Mouse (Mus musculus): ENCODE results near the gene Rassf5.
A peak's percentile ranks its signal among the peaks of the same experiment; 100 is the strongest.

The Rassf5 gene

DNA sequence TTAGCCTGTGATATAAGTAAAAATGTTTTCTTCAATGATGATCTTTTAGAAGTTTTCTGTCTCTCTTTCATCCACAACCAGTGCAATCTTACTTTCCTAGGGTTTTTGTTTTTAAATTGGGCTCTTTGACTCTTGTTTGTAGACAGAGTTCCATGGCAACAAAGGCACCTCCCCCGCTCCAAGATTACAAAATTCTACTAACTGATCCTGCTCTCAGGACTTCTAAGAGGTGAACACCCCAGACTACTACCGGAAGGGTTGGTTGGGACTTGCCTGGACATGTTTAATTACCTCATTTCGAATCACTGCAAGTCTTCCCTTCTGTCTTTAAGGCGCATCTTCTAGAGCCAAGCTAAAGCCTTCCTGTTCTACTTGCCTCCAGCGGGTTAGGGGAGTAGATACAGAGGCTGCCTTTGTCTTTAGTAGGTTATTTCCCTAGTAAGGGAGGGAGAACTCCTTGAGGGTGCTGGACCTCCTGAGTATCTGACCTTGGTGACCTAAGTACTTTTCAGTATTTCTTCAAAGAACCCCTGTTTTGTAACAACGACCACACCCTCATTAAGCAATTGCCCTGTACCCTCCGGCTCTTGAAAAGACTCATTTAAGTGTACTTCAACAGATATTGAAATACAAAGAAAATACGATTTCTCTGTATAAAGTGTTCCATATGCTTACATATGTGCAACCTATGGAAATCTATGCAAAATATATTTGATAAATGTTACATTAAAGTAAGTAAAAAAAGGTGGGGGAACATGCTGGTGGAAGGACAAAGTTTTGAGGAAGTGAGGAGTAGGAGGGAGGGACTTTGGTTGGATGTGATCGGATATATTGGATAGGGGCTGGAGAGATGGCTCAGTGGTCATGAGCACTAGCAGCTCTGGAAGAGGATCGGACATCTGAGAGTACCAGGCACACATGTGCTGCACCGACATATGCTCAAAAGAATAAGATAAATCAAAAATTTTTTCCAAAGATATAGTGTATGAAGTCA is 105.7 kb downstream of the Rassf5 start:
- DNase-seq (ENCODE audit: low spot score in 2 of 2): no peak

DNA sequence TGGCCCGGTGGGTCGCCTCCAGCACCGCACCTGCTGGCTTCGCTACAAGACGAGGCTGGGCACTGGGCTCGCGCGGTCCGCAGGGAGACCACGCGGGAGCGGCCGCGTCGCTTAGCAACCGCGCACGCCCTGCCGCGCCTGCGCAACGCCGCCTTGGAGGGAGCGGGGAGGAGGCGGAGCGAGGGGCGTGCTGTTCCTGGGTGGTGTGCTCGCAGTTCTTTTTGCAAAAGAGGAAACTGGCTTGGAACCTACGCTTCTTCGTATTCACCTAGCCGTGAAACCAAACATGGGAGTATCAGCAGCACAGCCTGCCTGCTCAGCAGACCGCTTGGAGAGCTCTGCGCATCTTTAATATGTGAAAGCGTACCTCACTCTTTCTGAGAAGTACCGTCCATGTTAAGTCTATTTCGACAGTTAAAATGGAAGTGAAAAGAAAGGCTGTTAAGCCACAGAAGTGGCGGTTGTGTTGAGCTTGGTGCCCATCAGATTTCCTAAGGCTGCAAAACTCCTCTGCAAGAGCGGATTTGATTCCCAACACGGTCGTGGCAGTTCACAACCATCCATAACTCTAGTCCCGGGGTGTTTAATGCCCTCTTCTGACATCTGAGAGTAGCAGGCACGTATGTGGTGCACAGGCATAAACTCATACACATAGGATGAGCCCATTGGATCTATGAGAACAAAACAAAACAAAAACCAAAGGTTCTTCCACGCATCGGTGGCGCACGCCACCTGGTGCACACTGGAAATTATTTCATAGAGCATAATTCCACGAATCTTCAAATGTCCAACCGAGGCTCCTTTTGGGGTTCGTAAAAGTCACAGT is 106.7 kb downstream of the Rassf5 start, which contains the start of gene Dyrk3:
TSS of gene Dyrk3 (minus strand) at position 150 of the 826 bp plus-strand sequence.
- DNase-seq (ENCODE audit: low spot score in 2 of 2): peak; percentile 93 to 96

DNA sequence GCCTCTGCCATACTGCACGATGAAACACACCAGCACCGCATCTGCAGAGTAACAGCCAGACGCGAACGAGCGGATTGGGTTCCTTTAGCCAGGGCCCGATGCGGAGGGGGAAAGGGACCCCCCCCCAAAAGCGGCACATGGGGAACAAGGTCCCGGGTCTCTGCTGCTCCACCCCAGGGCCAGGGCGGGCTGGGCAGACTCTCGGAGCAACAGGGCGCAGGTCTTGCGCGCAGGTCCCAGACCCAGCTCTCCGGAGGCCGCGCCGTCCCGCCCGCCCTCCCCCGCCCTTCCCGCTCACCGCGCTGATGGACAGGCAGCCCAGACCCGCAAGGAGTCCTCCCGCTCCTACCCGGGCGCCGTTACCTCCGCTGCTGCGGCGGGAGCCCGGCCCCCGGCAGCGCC is 107.3 kb downstream of the Rassf5 start:
- peak; percentile 43 to 79 for DNase-seq (ENCODE audit: low spot score in 2 of 2)

DNA sequence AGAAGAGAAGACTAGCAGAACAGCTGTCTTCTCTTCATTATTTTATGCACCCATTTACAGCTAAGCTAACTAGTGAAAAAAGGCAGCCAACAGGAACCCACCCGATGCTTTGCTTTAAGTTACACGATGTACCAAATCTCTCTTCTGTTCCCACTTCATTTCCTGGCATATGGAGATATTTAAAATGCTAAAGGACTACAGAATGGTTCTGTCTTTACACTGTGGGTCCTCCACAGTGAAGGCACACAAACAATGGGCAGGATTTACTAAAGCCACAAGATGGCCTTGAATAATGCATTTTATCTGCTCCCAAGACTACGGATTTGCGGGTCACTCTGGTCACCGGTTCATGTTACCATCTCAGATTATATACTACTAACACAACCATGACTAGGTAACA is 107.9 kb downstream of the Rassf5 start:
- no peak for DNase-seq (ENCODE audit: low spot score in 2 of 2)

DNA sequence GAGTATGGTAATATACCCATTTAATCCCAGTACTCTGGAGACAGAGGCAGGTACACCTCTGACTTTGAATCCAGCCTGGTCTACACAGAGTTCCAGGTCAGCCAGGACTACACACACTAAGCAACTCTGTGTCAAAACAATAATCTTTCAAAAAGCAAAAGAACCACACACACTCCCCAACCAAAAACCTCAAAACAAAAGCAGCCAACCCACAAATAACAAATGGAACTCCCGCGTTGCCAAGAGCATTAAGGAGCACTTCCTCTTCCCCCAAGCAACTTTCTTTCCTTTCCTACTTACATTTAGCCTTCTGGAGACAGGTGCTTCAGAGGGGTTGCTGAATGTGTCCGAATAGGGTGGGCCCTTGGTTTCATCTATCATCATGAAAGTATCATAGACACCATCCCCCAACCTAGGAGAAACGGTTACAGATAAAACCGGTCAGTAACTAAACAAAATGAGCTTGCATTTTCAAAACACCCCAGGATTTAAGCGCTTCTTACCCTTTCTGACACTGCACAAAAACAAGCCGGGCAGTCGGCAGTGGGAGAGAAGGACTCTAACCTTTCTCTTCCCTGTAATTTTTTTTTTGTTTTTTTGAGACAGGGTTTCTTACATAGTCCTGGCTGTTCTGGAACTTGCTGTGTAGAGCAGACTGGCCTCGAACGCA is 109.0 kb downstream of the Rassf5 start:
- DNase-seq (ENCODE audit: low spot score in 2 of 2): no peak

DNA sequence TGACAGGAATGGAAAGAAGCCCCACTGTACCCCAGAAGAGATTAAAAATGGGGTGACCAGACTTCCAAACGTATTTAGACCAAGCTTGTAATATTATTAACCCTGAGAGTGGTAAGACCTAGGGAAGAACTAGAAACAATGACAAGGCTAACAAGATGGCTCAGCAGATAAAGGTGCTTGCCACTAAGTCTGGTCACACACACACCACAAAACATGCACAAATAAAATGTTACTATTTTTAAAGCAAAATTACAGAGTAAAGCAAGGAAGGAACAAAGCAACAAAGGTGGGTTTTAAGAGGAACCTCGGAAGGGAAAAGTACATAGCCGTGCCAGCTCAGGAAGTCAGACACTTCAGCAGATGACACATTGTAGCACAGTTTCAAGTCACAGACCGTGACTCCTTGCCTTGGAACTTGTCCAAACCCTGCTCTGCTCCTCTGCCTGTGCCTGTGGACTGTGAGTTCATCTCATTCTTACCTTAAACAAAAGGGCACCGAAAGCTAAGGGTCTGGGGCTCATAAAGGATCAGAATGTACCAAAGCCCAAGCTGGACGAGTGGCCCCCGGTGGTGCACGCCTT is 110.0 kb downstream of the Rassf5 start:
- DNase-seq (ENCODE audit: low spot score in 2 of 2): peak in 1 of 2 experiments; percentile 59

DNA sequence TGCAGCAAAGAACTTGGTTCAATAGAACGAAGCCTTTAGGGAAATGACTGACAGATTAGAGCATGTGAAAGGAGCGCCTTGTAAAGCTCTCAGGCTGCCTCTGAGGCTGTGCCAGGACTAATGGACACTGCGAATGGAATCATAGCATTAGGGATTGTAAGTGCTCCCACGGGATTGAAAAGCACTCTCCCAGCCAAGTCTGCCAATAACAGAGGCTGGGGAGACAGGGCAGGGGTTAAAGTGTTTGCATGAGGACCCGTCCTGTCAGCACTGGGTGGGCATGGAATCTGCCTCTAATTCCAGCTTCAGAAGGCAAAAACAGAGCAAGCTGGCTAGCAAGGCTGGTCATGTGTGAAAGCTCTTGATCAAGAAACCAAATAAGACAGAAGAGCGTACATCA is 110.8 kb downstream of the Rassf5 start:
- DNase-seq (ENCODE audit: low spot score in 2 of 2): no peak
